Mouse (Mus musculus): ENCODE measurements at regions not wholly inside any gene's neighbourhood (a gene's known extent, or its start where the extent isn't known, plus 50 kb on each side); places are given as distances from the start of the nearest gene placed in this dataset.

DNA sequence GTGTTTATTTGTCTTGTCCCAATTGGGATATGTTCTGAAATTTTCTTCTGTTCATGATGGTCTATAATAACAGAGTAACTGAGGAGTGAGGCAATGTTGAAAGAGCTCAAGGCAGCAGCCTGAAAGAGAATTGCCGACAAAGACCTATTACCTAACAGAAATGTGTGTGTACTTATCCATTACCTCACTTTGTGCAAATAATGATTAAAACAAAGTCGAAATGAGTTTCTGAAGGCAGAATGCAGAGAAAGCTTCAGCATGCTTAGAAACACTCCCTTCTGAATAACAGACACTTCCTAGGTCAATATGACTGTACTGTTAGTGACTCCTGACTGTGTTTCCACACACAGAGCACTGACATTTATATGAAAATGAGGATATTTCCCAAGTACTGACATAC lies 63.0 kb downstream of the Kbtbd8 start:
- H3K36me3 ChIP-seq (ENCODE audit: control insufficient read depth, insufficient read depth, low read length) = no peaks in the 10 kb centered on the region
- H3K4me1 ChIP-seq (ENCODE audit: control insufficient read depth, insufficient read depth, low read depth, low read length) = no peaks in the 10 kb centered on the region
- no peak overlapping the region for H3K9ac ChIP-seq (ENCODE audit: low read depth, low read length)
- no peaks in the 10 kb centered on the region for H3K27me3 ChIP-seq (replicated peaks; ENCODE audit: control insufficient read depth, insufficient read depth, low read length)
- no peak overlapping the region for H3K4me3 ChIP-seq (ENCODE audit: low read length)
- H3K27ac ChIP-seq (ENCODE audit: low read depth, low read length) = no peak overlapping the region
- ATAC-seq = no peak
- H3K9me3 ChIP-seq (ENCODE audit: control insufficient read depth, low read length) = no peaks in the 10 kb centered on the region
- no peak overlapping the region for H3K4me2 ChIP-seq (ENCODE audit: low read length)
- WGBS = 84% methylated on average over 2 of the region's 2 CpGs

DNA sequence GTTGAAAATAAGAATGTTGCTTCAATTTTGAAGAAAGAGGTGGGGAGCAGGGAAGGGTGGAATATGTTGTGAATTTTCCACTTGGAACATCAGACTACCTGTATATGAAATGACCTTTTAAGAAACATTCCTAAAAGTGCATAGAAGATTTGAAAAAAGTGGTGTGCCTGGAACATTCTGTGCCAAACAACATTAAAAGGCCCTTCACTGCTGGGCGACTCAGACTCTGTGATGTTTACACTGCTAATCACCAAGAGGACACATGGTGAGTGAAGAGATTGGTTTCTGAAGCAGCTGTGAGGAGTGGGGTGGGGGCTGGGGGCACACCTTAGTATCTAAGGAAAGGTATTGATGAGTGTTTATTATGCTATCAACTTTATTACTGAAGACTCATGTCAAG lies 65.2 kb downstream of the Kbtbd8 start:
- Histone ChIP-seq H3K4me3 (ENCODE audit: low read length) (no peak overlapping the region), H3K27me3 (replicated peaks; ENCODE audit: control insufficient read depth, insufficient read depth, low read length) (no peaks in the 10 kb centered on the region), H3K9me3 (ENCODE audit: control insufficient read depth, low read length) (no peaks in the 10 kb centered on the region), H3K9ac (ENCODE audit: low read depth, low read length) (no peak overlapping the region), H3K27ac (ENCODE audit: low read depth, low read length) (no peak overlapping the region), H3K4me2 (ENCODE audit: low read length) (no peak overlapping the region), H3K4me1 (ENCODE audit: control insufficient read depth, insufficient read depth, low read depth, low read length) (no peaks in the 10 kb centered on the region), H3K36me3 (ENCODE audit: control insufficient read depth, insufficient read depth, low read length) (no peaks in the 10 kb centered on the region)
- 65% methylated on average over 1 of the region's 1 CpGs for WGBS
- ATAC-seq = no peak

DNA sequence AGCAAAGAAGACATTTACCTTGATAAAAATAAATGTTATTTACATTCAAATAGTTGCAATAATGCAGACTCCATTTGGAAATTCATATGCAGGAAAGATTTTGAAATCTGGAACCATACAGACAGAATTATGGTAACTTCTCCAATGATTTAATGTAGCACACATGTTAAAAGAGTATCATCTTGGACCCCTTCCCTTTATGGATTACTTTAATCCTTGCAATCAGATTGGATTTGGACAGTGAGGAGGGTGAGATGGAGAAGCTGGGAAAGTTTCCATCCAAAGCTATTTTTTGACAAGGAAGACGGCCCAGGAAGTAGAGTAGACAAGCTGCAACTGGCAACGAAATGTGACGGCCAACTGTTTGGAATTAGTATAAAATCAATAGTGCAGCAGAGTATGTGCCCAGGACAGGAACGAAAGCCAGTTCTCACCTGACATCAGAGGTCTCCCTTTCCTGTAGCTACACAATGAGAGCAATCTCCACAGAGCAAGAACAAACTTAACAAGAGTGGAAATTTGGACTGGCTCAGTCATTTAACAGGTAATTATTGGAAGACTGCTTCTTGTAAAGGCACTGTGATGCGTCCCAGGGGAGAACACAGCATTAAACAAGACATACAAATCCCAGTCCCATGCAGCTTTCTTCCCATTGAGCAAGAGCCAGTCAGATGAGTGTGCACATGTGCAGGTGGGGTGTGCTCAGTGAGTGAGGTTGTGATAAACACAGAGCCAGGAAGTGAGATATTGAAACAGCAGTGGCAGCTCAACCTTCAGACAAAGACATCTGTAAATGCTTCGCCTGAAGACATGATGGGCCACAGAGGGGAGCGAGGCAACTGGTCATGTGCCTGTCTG lies 68.3 kb downstream of the Kbtbd8 start:
- H3K9me3 ChIP-seq (ENCODE audit: control insufficient read depth, low read length) = no peaks in the 10 kb centered on the region
- no peak overlapping the region for H3K4me3 ChIP-seq (ENCODE audit: low read length)
- no peaks in the 10 kb centered on the region for H3K36me3 ChIP-seq (ENCODE audit: control insufficient read depth, insufficient read depth, low read length)
- no peak overlapping the region for H3K4me2 ChIP-seq (ENCODE audit: low read length)
- WGBS = 75% methylated on average over 7 of the region's 7 CpGs
- H3K27me3 ChIP-seq (replicated peaks; ENCODE audit: control insufficient read depth, insufficient read depth, low read length) = no peaks in the 10 kb centered on the region
- no peak overlapping the region for H3K27ac ChIP-seq (ENCODE audit: low read depth, low read length)
- no peak overlapping the region for H3K9ac ChIP-seq (ENCODE audit: low read depth, low read length)
- ATAC-seq = no peak
- no peaks in the 10 kb centered on the region for H3K4me1 ChIP-seq (ENCODE audit: control insufficient read depth, insufficient read depth, low read depth, low read length)

DNA sequence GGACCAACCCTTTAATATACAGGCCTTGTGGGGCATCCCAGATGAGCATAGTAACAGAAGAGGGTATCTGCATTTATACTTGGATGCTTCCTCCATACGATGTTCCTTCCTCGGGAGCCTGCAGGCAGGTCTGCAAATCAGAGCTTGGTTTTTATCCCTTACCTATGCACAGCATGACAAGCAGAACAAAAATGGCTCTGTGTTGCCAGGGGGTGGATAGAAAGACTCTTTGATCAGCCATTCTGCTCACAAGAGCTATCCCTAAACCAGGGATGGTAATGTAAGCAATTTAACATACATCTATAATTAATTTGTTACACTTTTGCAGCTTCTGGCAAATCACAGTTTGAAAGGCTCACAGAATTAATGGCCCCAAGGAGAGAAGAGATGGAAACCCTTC lies 79.6 kb downstream of the Kbtbd8 start:
- Histone ChIP-seq H3K4me2 (ENCODE audit: low read length) (no peak overlapping the region), H3K9me3 (ENCODE audit: control insufficient read depth, low read length) (no peaks in the 10 kb centered on the region), H3K9ac (ENCODE audit: low read depth, low read length) (no peak overlapping the region), H3K36me3 (ENCODE audit: control insufficient read depth, insufficient read depth, low read length) (no peaks in the 10 kb centered on the region), H3K4me1 (ENCODE audit: control insufficient read depth, insufficient read depth, low read depth, low read length) (no peaks in the 10 kb centered on the region), H3K27me3 (replicated peaks; ENCODE audit: control insufficient read depth, insufficient read depth, low read length) (no peaks in the 10 kb centered on the region), H3K4me3 (ENCODE audit: low read length) (no peak overlapping the region), H3K27ac (ENCODE audit: low read depth, low read length) (no peak overlapping the region)
- no peak for ATAC-seq
- WGBS = 39% methylated on average over 2 of the region's 2 CpGs

DNA sequence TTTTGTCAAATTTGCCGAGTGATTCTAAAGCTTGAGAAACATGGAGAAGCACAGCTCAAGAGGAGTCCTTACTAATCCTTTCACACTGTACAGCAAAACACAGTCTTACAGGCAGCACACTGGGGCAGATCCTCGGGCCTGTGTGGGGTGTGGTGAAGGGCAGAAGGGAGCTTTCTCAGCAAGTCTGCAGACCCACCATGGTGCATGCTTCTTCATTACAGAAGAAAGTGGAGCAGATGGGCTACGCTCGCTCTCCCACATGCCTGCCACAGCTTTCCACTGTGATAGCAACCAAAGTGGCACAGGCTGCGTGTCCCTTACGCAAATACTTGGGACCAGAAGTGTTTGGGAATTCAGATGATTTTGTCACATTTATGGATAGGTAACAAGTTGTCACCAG lies 81.6 kb downstream of the Kbtbd8 start:
- 72% methylated on average over 6 of the region's 6 CpGs for WGBS

DNA sequence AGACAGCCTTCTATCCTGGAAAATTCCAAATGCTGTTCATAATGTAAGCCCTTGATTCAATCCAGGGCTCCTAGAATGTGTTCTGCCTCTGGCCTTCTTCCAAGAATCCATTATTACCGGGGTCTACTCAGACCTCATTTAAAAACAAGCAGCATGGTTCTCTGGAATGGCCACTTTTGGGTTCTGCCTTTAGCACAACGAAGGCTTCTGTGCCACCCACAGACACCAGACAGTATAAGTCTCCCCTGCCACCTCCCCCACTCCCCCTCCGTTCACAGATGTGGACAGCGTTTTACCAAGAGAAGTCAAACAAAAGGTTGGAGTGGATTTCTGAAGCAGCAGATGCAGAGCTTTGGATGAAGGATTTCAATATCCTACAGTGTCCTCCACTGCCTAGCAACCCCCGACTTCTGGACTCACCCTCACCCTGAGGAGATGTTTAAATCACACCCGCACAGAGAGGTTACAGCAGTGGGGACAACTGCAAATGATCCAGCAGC lies 85.3 kb downstream of the Kbtbd8 start:
- Histone ChIP-seq H3K9me3 (ENCODE audit: control insufficient read depth, low read length) (no peaks in the 10 kb centered on the region), H3K4me2 (ENCODE audit: low read length) (peak overlapping the region; percentile 35), H3K36me3 (ENCODE audit: control insufficient read depth, insufficient read depth, low read length) (no peaks in the 10 kb centered on the region), H3K4me3 (ENCODE audit: low read length) (no peak overlapping the region), H3K9ac (ENCODE audit: low read depth, low read length) (no peak overlapping the region), H3K27me3 (replicated peaks; ENCODE audit: control insufficient read depth, insufficient read depth, low read length) (no peaks in the 10 kb centered on the region), H3K4me1 (ENCODE audit: control insufficient read depth, insufficient read depth, low read depth, low read length) (peaks cover 10% of the 10 kb centered on the region), H3K27ac (ENCODE audit: low read depth, low read length) (0 out of 2 replicates have a peak overlapping the region, but pooled peaks have one; percentile 3)
- ATAC-seq = peak; percentile 88
- WGBS = 7% methylated on average over 6 of the region's 6 CpGs

More for the DNA sequence above, 81.6 kb downstream of the Kbtbd8 start:
- H3K4me3 ChIP-seq (ENCODE audit: low read length) = no peak overlapping the region
- ATAC-seq = no peak
- H3K9ac ChIP-seq (ENCODE audit: low read depth, low read length) = no peak overlapping the region
- no peak overlapping the region for H3K27ac ChIP-seq (ENCODE audit: low read depth, low read length)
- H3K9me3 ChIP-seq (ENCODE audit: control insufficient read depth, low read length) = no peaks in the 10 kb centered on the region
- no peaks in the 10 kb centered on the region for H3K27me3 ChIP-seq (replicated peaks; ENCODE audit: control insufficient read depth, insufficient read depth, low read length)
- no peaks in the 10 kb centered on the region for H3K36me3 ChIP-seq (ENCODE audit: control insufficient read depth, insufficient read depth, low read length)
- H3K4me1 ChIP-seq (ENCODE audit: control insufficient read depth, insufficient read depth, low read depth, low read length) = peaks cover 10% of the 10 kb centered on the region
- no peak overlapping the region for H3K4me2 ChIP-seq (ENCODE audit: low read length)

DNA sequence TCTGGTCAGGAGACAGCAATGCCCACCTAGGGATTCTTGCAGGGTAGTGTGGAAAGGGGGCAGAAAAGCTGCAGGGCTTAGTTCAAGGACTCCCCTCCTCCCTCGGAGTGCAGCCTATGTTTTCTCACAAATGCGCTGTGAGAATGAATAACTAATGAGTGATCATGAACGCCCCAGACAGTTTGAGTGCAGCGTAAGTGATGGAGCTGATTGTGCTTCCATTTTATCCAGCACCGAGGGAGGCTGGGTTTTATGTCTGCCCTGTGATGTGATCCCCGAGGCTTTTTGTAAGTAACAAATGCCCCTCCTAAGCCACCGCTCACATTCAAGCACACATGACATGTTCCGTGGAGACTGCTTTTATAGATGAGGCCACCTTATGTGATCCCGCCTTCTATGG lies 85.9 kb downstream of the Kbtbd8 start:
- H3K4me3 ChIP-seq (ENCODE audit: low read length) = no peak overlapping the region

DNA sequence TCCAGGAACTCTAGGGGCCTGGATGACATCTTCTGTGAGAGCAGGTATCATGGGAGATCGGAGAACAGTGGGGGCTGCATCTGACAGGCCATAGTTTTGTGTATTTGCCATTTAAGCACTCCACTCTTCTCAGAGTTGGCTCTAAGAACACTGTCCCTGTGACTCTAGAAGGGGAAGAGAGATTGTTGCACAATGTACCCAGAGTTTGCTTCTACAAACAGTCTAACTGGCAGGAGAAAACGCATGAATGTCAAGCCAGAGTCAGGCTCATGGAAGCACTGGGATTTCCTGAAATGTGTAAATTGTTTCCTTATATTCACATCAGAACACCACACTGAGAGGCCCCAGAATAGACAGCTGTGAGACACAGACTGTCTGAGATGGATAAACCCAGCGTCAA lies 87.2 kb downstream of the Kbtbd8 start:
- WGBS = 68% methylated on average over 3 of the region's 3 CpGs
- Histone ChIP-seq H3K4me2 (ENCODE audit: low read length) (no peak overlapping the region), H3K9ac (ENCODE audit: low read depth, low read length) (no peak overlapping the region), H3K9me3 (ENCODE audit: control insufficient read depth, low read length) (no peaks in the 10 kb centered on the region), H3K27me3 (replicated peaks; ENCODE audit: control insufficient read depth, insufficient read depth, low read length) (no peaks in the 10 kb centered on the region), H3K36me3 (ENCODE audit: control insufficient read depth, insufficient read depth, low read length) (no peaks in the 10 kb centered on the region), H3K4me1 (ENCODE audit: control insufficient read depth, insufficient read depth, low read depth, low read length) (peaks cover 10% of the 10 kb centered on the region), H3K4me3 (ENCODE audit: low read length) (no peak overlapping the region), H3K27ac (ENCODE audit: low read depth, low read length) (no peak overlapping the region)
- no peak for ATAC-seq

More for the DNA sequence above, 85.9 kb downstream of the Kbtbd8 start:
- 12% methylated on average over 9 of the region's 9 CpGs for WGBS
- peak overlapping the region; percentile 3; the same call in 1 of the 2 replicates for H3K9ac ChIP-seq (ENCODE audit: low read depth, low read length)
- H3K9me3 ChIP-seq (ENCODE audit: control insufficient read depth, low read length) = no peaks in the 10 kb centered on the region
- H3K4me1 ChIP-seq (ENCODE audit: control insufficient read depth, insufficient read depth, low read depth, low read length) = peaks cover 10% of the 10 kb centered on the region
- peak; percentile 60 for ATAC-seq
- H3K36me3 ChIP-seq (ENCODE audit: control insufficient read depth, insufficient read depth, low read length) = no peaks in the 10 kb centered on the region
- peak overlapping the region; percentile 35 for H3K4me2 ChIP-seq (ENCODE audit: low read length)
- H3K27me3 ChIP-seq (replicated peaks; ENCODE audit: control insufficient read depth, insufficient read depth, low read length) = no peaks in the 10 kb centered on the region
- no peak overlapping the region for H3K27ac ChIP-seq (ENCODE audit: low read depth, low read length)

DNA sequence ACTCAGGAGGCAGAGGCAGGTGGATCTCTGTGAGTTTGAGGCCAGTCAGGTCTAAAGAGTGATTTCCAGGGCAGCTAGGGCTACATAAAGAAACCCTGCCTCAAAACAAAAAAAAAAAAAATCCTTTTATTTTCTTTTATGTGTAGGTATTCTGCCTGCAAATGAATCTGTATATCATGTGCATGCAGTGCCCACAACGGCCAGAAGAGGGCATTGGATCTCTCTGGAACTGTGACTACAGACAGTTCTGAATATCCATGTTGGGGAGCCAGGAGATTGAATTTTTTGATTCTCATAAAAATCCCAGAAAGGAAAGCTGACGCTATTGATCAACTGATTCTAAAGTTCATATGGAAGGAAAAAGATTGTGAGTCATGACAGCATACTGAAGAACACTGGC lies 90.0 kb downstream of the Kbtbd8 start:
- H3K4me3 ChIP-seq (ENCODE audit: low read length) = no peak overlapping the region
- H3K27ac ChIP-seq (ENCODE audit: low read depth, low read length) = no peak overlapping the region
- H3K36me3 ChIP-seq (ENCODE audit: control insufficient read depth, insufficient read depth, low read length) = no peaks in the 10 kb centered on the region
- H3K9ac ChIP-seq (ENCODE audit: low read depth, low read length) = no peak overlapping the region
- H3K27me3 ChIP-seq (replicated peaks; ENCODE audit: control insufficient read depth, insufficient read depth, low read length) = no peaks in the 10 kb centered on the region
- 38% methylated on average over 2 of the region's 2 CpGs for WGBS
- H3K9me3 ChIP-seq (ENCODE audit: control insufficient read depth, low read length) = no peaks in the 10 kb centered on the region
- peaks cover 10% of the 10 kb centered on the region for H3K4me1 ChIP-seq (ENCODE audit: control insufficient read depth, insufficient read depth, low read depth, low read length)
- no peak overlapping the region for H3K4me2 ChIP-seq (ENCODE audit: low read length)
- no peak for ATAC-seq
